Mouse (Mus musculus): ENCODE measurements at regions not wholly inside any gene's neighbourhood (a gene's known extent, or its start where the extent isn't known, plus 50 kb on each side); places are given as distances from the start of the nearest gene placed in this dataset.
A peak's percentile ranks its signal among the peaks of the same experiment; 100 is the strongest.

GRCm38 (mm10) chr7:73637101-73637809 lies 95.6 kb upstream of the Chd2 start:
- DNase-seq: no peak

GRCm38 (mm10) chr7:73635422-73635821 lies 93.8 kb upstream of the Chd2 start:
- no peak for DNase-seq

DNA sequence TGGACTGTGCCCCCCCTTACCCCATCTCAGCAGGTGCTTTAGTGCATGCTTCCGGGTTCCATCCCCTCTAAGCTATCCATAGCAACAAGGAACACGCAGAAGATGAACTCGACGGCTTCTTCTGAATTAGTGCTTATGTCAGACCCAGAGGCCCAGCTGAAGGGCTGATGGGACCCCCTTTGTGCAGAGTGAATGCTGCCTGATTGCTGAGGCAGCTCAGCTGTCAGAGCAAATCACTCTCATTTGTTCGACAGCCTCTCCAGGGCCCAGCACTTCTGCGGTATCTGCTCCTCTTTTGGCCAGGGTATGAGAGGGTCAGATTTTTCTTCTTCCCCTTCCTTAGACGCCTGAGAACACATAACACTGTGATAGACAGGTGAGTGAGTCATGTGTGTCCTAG lies 89.2 kb upstream of the Chd2 start:
- DNase-seq: no peak

DNA sequence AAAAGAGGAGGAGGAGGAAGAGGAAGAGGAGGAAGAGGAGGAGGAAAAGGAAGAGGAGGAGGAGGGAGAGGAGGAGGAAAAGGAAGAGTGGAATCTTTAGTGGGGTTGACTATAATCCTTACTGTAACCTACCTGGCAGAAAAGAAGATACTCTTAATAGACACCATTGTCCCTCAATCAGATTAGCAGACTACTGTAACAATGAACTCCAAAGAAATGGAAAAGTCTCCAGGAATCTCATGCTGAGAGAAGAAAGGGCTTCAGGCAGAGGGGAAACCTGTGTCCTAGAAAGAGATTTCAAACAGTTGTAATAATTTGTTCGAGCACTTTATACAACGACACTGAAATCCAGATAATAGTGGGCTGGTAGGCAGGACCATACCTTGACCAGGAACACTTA lies 87.6 kb upstream of the Chd2 start:
- DNase-seq: no peak

DNA sequence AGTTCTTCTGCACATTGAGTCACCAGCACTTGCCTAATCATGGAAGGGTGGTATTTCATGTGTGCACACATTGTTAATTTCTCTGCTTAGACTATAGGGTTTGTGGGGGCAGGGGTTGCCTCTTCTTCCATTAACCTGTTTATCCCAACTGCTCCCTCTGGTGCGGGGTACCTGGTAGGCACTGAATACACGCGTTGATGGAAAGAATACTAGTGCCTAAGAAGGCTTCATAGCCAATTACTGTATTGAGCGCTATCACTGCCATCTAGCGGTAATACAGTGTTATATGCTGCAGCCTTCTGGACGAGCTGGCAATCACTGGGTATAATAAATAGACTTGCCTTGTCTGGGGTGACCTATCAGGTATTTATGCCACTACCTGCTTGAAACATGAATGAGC lies 86.4 kb upstream of the Chd2 start:
- DNase-seq: peak; percentile 89

- no peak for DNase-seq
These were observed 84.7 kb upstream of the Chd2 start for GRCm38 (mm10) chr7:73626291-73626690.

DNA sequence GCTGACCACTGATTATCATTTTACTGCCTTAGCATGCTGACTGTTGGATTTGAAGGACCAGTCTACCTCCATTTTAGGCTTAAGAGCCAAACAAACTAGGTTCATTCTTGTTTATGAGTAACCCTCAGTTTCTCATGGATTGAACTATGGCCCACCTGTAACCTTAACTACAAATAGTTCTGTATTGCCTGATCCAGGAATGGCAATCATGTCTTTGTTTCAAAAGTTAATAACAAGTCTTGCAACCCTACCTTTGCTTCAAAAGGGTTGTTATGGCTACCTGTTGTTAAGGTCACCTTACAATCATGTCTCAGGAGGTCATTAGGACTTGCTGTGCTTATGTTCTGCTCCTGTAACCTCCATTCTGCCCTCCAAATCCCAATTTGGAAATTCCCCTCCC lies 84.0 kb upstream of the Chd2 start:
- DNase-seq: no peak

DNA sequence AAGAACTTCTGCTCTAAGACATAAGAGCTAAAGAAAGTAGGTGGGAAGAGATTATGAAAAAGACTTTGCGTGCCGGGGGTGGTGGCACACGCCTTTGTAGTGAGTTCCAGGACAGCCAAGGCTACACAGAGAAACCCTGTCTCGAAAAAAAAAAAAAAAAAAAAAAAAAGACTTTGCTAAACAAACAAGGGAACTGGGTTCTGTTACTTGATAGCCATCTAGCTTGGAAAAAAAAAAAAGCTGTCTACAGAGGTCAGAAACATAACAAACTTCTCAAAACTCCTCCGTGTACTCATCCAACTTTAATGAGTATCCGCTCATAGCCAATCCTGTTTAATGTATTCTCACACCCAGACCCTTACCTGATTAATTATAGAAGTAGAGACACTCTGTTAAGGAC lies 83.4 kb upstream of the Chd2 start:
- DNase-seq: no peak

DNA sequence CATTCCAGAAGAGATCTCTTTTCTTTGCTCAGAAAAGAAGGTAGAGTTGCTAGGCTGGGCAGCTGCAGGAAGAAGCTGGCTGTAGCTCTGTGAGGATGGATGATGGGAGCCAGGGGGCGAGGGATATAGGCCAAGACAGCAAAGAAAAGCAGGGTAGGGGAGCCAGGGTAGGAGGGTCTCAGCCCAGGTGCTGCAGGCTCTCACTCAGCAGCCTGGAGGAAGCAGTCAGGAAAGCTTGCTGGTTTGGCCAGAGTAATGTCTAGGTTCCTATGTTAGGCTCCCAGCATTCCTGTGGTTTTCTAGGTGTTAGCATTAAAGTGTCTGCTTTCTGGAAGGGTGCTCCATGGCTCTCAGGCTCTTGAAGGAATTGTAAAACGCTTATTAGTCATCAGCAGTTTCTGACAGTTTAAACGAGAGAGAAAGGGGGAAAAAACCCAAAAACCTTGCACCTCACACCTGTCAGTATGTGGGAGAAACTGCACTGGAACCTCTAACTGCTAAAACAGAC lies 82.5 kb upstream of the Chd2 start:
- DNase-seq: peak; percentile 77

- DNase-seq: no peak
These were observed 80.8 kb upstream of the Chd2 start for GRCm38 (mm10) chr7:73622468-73622867.

DNA sequence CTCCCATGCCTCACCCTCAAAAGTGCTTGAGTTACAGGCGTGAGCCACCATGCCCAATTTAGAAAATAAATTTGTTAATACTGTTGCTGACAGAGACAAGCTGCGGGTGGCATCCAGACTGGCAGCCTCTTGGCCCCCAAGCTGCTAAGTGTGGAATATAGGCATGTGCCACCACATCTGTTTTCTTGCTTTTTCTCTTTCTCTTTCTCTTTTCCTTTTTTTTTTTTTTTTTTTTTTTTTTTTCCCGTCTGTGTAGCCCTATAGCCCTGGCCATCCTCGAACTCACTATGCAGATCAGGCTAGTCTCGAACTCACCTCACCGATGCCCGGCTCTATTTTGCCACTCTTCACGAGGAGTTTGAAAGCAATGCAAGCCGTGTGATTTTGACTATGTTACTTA lies 78.7 kb upstream of the Chd2 start:
- no peak for DNase-seq

GRCm38 (mm10) chr7:73618758-73619416 lies 77.3 kb upstream of the Chd2 start:
- no peak for DNase-seq

DNA sequence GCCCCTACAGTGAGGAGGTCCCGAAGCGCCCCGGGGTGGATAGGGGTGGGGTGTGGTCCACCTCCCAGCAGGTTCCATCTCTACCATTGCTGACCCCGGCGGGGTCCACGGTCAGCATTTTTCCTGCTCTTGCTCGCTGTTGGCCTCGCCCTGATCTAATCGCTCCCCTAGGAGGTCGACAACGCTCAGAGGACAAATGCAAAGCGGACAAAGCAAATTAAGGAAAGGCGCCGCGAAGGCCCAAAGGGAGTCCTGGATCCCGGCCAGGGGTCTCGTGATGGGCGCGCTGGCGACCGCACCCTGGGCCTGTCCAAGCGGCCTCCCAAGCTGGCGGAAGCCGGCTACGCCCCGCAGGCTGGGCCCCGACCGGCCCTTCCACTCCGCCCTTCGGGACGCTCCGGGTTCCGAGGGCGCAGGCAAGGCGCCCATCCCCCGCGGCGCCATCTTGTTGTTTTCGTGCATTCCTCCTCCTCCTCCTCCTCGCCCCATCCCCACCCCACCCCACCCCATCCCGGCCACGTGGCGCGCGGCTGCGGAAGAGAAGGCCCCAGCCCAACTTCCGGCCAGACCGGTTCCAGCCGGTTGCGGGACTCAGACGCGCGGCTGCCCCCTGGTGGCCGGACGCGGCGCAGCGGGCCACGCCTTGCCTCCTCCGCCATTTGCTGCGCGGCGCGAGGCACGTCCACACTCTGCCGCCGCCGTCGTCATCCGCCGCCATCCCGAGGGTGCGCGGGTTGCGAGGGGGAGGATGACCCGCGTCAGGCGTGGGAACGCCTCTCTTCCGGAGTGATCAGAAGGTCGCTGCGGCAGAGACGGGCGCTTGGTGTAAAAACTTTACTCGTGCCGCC lies 76.5 kb upstream of the Chd2 start:
- DNase-seq: peak; percentile 98

GRCm38 (mm10) chr7:73616971-73617906 lies 75.6 kb upstream of the Chd2 start:
- peak; percentile 81 for DNase-seq

- DNase-seq: no peak
These were observed 74.4 kb upstream of the Chd2 start for GRCm38 (mm10) chr7:73616015-73616414.

DNA sequence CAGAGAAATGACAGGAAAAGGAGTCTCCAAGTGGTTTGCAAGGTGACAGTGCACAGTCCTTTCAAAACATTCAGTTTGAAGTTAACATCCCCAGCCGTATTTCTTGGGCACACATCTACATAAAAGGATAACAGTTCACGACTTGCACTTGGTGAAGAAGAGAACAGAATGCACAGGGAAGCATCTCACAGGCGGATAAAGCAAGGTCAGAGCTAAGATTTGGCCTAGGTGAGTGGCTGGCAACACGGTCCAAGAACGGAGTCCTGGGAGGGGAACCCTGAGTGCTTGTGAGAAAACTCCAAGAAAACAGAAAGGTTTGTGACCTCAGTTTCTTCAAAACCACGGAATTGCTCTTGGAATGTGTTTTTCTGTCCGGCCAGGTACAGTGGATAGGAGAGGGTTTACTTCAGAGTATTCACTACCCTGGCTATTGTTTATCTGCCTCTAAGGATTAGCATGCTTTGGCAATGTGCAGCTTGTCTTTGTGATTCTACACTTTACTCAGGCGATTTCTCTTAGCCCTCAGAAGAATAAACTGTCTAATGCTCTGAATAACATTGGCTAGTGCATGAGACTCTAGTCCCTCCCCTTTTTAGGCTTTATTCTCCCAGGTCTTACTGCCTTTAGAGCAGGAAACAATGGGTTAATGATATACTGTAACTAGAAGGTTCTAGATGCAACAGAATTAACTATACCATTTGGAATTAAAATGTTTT lies 73.4 kb upstream of the Chd2 start:
- DNase-seq: no peak

DNA sequence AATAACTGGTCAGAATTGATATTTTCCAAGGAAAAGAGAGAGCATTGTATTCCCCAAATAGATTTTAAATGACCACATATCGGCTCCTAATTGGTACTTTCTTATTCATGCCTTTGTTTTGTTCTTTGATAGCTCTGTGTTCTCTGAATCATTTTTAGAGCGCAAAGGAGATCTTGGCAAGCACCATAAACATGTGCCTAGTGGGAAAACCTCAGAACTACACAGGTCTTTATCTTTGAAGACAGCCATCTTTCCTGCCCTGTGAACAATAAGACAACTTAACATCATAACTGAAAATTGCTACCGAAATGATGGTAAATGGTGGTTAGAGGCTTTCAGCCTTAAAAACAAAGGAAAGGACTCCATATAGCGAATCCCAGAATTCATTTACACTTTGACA lies 72.7 kb upstream of the Chd2 start:
- DNase-seq: no peak

DNA sequence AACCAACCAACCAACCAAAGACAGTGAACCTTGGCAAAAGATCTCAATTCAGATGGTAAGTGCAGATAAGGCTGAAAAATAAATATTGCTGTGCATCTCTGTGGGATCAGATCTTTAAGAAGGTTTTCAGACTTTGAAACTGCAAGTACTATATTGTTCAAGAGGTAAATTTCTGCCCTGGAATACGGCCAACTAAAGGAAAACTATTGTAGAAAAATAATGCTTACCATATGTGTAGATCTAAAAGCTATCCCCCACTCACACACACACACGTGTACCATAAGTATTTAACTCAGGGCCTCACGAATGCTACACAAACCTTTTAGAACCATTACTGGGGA lies 71.1 kb upstream of the Chd2 start:
- no peak for DNase-seq

GRCm38 (mm10) chr7:73611866-73612751 lies 70.5 kb upstream of the Chd2 start:
- DNase-seq: no peak

DNA sequence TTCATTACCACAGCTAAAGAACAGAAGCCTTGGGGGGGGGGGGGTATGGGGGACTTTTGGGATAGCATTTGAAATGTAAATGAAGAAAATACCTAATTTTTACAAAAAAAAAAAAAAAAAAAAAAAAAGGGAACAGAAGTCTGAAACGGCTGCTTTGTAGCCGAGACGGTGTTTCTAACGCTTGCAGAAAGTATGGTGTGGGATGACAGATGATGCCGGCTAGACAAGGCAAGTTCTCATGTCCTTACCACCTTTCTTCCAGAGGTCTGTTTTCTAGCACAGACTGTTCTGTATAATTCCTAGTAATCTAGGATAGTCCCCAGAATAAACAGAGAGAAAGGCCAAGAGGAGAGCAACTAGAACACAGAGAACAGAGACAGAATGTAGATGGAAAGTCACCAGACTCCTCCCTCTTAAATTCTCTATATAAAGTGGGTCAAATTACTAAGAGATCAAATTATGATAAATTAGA lies 67.2 kb upstream of the Chd2 start:
- DNase-seq: peak; percentile 37
